Mouse (Mus musculus): ENCODE measurements around the gene Phf24.

Gene Phf24

DNA sequence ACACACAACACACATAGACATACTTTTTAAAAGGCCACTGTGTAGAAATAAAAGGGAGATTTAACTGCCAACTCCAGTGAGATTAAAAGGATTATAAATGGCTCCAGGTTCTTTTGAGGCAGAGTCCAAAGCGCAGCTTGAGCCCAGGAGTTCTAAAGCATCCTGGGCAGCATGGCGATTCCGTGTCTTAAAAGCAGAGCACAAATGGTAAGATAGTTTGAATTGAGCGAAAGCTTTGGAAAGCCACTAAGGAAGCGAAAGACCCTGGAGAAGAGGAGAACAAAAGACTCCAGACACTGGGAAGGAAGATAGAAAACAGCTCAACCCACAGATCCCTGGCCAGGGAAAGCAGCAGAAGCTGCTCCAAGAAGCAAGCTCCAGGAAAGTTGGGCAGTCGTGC is 11.5 kb upstream of the Phf24 start:
- no peak for DNase-seq (ENCODE audit: extremely low read depth, insufficient read length, low spot score)

DNA sequence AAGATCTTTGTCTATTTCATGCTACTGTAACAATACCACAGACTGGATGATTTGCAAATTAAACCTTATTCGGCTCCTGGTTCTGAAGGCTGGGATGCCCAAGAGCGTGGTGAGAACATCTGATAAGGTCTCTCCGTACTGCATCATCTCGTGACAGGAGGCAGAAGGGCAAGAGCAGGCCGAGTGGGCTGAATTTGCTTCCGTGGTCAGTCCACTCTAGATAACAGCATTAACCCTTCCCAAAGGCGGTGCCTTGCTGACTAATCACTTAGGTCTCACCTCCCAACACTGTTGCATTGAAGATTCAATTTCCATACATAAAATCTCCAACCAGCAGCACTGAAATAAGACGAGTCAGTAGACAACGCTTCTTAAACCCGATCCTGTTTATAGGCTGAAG is 3.1 kb upstream of the Phf24 start:
- DNase-seq (ENCODE audit: extremely low read depth, insufficient read length, low spot score) = no peak

DNA sequence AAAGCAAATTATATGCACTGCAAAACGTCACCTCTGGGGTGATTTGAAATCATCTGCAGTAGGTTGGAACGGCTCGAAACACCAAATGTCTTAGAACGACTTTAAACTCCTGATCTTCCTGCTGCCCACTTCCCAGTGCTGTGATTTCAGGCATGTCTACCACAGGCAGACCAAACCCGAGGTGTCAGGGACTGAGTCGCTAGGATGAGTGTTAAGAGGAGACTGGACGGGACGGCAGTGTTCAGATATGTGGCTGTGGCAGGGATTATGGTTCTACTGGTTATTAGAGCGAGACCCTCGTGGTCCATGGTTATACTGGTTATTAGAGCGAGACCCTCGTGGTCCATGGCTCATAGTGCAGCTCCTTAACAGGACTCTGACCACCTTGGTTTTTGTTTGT is 1.1 kb upstream of the Phf24 start:
- DNase-seq (ENCODE audit: extremely low read depth, insufficient read length, low spot score) = no peak

DNA sequence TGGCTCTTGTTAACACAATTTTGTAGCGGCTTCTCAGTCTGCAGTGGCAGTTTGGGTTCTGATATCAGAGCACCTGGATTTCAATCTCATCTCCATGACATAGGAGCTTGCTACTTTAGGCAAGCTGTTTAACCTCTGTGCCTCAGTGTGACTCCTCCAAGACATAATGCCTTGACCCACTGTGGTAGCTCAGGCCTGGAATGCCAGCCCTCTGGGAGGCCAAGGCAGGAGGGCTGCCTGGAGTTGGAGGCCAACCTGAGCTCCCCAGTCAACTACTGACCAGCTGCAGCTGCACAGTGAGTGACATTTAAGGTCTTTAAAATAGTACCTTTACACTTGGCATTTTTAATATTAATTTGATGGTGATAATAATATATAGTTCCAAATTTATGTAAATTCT is 494 bp upstream of the Phf24 start:
- no peak for DNase-seq (ENCODE audit: extremely low read depth, insufficient read length, low spot score)

DNA sequence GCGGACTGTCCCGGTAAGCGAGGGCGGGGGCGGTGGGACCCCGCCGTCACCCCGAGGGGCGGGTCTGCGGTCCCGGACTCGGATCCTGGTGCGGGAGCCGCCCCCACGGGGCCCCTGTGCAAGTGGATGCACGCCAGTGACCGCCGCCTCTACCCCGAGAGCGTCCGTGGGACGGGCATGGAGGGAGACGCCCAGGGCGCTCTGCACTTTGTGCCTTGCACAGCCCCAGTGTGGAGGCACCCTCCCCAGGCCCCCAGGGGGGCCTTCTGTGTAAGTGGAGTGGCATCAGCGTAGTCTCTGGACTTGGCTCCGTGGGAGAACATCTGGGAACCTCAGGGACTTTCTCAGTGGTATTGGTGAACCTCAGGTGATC is 928 bp downstream of the Phf24 start:
- DNase-seq (ENCODE audit: extremely low read depth, insufficient read length, low spot score) = no peak

DNA sequence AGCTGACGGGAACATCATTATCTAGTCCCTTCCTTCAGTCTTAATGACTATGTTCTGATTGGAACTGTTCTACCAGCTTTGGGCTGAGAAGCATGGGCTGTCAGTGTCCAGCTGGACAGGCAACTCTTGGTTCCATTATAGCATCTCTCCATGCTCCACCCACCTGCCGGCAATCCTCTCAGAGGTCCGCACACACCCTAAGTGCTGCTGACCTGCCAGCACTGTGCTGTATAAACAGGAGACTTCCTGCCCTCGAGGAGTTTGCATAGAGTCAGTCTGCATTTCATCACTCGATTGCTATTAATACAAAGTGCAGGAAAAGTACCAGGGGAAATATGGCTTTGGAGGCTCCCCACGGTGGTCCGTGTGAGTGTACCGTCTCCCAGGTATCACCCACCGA is 4.3 kb downstream of the Phf24 start:
- DNase-seq (ENCODE audit: extremely low read depth, insufficient read length, low spot score) = no peak

DNA sequence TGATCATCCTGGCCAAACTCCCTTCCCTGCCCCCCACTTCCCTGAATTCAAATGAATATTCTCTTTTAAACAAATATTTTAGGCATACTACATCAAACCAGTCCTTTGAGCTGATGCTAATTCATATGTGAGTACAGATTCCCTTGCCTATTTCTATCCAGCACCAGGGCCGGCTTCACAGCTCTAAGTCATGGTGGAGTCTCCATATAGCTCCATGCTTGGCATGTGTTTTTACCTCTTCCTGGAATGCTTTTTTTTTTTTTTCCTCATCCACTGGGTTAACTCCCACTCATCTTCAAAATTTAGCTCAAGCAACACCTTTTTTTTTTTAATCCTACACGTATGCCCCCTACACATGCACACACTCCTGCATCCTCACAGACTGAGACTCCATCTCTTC is 5.1 kb downstream of the Phf24 start:
- no peak for DNase-seq (ENCODE audit: extremely low read depth, insufficient read length, low spot score)

DNA sequence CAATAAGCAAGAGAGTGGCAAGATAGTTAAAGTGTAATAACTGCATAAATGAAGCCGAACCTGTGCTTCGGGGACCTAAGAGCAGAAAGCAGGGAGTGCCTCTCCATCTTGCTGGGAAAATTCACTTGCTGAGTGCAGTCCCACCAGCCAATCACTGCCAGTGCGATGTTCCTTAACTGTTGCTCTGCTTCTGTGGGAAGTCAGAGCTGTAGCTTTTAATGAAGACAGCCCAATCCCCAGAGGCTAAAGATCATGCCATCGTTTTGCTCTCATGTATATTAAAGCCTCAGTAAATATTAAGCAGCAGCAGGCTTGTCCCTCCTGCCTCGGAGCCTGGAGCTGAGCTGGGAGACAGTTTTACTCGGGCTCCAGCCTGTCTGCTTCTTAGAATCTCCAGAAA is 5.6 kb downstream of the Phf24 start:
- DNase-seq (ENCODE audit: extremely low read depth, insufficient read length, low spot score) = no peak

DNA sequence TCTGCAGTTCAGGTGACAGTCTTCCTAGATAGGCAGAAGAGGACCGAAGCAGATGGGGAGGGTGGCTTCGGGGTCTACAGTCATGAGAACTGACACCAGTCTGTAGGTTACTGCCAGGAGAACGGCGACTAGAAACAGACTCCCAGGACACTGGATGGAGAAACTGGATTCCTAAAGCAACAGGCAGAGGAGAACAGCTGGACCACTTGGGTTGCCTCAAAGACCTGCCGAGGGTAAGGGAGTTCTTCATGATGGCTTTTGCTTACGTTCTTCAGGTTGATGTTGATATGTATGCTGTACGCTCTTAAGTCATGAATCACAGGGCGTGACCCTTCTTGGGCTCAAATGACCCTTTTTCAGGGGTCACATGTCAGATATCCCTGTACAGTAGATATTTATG is 6.0 kb downstream of the Phf24 start:
- DNase-seq (ENCODE audit: extremely low read depth, insufficient read length, low spot score) = no peak

DNA sequence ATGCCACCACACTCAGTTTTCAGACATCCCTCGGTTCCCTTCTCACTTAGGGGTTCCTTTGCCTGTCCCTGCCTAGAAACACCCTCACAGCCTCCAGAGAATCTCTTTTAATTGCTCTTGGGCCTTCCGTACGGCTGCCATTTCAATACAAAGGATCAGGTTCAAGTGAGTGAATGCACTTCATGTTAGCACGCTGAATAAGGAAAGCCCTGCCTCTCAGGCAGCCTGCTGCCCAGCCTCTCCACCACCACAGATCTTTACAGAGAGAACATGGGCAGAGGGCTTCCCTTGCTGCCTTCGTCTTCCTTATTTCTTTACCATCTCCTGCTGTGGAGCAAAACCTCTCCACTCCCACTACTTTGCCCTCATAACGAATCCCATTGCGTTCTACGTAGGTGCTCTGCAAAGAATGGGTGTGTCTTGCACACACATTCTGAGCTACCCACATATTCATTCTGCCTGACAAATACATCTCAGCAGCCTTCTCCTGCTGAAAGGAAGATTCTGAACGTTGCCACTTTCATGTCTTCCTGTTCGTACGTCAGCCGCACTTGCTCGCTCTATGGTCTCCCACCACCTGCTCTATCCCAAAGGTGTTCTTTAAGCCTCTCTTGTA is 7.7 kb downstream of the Phf24 start:
- DNase-seq (ENCODE audit: extremely low read depth, insufficient read length, low spot score) = no peak

DNA sequence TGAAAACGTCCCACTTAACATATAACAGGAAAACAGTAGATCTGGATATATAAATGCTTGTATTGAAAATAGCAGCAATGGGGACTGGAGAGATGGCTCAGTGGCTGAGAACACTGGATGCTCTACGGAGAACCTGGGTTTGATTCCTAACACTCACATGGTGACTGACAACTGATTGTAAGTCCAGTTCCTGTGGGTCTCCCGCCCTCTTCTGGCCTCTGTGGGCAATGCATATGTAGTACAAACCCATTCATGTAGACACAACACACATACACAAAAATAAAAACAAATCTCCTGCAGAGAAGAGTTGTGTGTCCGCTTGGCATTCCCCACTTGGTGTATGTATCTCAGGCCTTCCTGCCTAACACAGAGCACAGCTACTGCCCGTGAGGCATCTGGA is 11.7 kb downstream of the Phf24 start:
- no peak for DNase-seq (ENCODE audit: extremely low read depth, insufficient read length, low spot score)

DNA sequence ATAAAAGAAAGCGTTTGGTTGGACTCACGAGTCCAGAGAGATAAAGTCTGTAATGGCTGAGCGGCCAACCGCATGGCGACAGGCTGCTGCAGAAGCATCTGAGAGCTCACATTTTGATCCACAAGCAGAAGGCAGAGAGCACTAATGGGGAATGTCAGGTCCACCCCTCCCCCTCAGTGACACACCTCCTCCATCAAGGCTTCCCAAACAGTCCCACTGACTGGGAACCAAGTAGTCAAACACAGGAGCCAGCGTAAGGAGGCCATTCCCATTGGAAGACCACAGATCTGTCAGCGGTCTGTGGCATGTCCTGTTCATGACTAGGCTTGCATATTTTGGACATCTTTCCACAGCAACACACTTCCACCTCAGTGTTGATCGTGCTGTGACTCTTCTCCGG is 12.5 kb downstream of the Phf24 start:
- no peak for DNase-seq (ENCODE audit: extremely low read depth, insufficient read length, low spot score)

DNA sequence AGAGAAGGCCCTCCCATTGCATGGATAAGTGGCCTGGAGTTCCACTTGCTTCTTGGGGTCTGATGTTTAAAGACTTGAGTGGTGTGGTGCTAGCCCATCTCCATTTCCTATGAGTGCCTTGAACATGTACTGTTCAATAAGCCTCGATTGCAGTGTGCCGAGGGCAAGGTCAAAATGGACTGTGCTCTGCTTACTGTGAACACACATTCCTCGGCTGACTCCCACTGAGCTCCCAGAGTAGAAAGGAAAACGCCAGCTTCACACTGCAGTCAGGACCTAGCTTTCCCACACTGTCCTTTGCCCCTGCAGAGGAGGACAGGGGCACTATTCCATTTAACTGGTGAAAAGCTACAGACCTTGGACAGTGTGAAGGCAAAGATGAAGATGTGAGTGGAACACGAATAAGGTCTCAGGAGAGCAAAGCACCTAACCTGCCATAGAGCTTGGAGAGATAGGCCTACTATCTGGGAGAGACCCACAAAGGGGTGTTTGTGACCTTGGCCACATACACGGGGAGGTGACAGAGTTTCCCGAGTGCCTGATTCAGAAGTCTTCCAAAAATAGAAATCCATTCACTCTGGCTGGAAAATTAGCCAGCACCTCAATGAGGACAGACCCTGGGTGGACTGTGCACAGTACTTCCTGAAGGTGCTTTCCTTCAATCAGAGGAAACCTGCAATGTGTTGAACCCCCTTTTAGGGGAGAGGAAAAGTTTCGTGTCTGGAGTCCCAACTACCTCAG is 15.9 kb downstream of the Phf24 start:
- DNase-seq (ENCODE audit: extremely low read depth, insufficient read length, low spot score) = no peak

DNA sequence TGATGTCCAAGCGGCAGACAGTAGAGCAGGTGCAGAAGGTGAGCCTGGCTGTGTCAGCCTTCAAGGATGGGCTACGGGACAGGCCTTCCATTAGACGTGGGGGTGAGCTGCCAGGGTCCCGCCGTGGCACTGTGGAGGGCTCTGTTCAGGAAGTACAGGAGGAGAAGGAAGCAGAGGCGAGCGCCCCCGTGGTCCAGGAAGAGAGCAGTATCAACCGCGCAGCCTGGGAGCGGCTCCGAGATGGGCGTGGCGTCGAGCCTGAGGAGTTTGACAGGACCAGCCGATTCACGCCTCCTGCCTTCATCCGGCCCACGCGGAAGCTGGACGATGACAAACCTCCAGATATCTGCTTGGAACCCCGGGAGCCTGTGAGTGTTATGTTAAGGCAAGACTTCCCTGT is 17.2 kb downstream of the Phf24 start:
- no peak for DNase-seq (ENCODE audit: extremely low read depth, insufficient read length, low spot score)

DNA sequence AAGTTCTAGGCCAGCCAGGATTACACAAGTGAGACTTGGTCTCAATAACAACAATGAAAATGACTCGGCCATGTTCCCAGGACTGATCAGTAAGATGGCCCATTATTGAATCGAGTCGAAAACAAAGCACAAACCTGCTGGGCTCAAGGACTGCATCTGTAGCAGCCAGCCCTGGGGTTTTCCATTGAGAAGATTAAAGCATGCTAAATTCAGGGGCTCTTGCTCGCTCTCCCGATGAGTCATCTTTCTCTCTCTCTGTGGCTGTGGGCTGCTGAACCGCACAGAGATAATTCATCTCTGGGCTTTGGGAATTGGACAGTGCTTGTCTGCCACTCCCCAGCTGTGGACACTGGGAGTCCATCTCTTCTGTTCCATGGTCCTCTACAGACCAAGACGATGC is 24.9 kb downstream of the Phf24 start:
- no peak for DNase-seq (ENCODE audit: extremely low read depth, insufficient read length, low spot score)

DNA sequence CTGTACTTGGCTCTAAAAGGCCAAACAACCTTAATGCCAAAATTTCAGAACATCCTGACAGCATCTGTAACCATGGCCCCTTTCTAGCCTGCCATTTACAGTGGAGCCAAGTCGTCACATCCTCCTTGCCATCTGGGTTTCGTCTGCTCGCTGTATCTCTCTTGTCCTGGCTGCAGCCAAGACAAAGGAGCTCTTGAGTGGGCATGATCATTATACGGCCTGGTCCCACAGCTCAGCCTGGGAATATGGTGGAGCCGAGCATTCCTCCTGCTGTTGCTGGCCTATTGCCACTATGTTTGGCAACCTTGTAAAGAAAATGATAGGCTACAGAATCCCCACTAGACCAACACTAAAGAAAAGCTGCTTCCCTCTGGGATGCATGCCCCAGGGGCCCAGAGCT is 26.9 kb downstream of the Phf24 start:
- DNase-seq (ENCODE audit: extremely low read depth, insufficient read length, low spot score) = no peak

DNA sequence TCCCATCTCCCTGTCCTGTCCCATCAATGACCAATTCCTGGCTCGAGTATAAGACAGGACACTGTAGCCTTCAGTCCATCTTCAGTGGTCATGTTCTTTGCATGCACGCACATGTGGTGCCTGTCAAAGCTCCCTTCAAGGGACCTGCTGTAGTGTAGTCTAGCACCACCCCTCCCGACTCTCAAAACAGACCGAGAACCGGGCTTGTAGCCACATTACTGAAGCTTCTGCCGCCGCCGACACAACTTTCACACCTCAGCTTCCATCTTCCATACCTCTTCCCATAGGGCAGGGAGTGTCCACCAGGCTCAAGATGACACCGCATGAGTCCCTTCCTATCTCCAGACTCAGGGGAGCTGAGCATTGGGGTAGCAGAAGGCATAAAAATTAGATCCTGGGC is 27.7 kb downstream of the Phf24 start:
- DNase-seq (ENCODE audit: extremely low read depth, insufficient read length, low spot score) = no peak

DNA sequence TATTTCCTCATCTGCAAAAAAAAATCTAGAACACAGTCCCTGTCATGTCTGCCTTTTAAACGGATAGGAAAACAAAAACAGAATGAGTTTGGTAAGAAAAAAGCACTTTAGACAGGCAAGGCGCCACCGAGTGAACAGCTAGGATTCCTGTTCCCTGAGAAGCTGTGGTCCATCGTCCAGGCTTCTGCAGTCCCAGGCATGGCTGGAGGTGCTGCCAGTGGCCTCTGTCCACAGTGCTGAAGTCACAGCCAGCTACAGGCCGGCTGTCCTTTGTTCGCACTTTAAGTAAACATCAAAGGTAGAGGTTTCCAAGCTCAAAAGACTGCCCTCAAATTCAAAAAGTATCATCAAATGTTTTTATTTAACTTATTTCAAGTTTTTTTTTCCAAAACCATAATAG is 28.6 kb downstream of the Phf24 start:
- DNase-seq (ENCODE audit: extremely low read depth, insufficient read length, low spot score) = peak; percentile 37

DNA sequence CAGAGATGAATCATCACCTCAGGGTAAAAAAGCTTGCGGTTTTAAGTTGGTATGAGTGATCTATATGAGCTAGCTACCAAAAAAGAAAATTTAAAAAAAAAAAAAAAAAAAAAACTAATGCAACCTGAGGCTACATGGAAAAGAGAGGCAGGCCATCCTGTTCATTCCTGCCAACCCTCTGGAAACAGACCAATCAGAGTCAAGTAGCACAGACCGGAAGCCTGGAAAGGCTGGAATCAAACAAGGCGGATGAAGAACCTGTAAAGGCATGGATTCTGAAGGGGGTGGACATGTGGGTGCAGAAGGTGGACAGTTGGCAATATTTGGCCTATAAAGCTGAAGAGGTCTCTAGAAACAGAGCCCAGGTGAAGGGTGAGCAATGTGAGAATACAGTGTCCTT is 29.0 kb downstream of the Phf24 start:
- DNase-seq (ENCODE audit: extremely low read depth, insufficient read length, low spot score) = no peak

DNA sequence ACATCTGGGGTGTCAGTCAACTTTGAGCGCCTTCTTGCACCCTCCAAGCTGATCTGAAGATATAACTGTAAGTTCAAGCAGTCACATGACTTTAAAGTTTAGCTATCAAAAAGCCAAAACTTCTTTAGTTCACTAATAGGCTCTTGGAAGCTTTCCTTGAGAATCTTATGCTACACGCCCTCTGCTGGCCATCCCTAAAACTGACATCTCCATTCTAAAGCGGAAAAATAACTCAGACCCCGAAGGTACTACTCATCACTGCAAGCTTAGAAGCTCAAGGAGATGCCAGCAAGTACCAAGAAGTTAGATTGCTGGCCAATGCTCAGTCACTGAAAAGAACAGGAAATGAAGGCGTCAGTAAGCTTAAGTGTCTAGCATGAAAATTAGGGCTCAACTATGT is 29.5 kb downstream of the Phf24 start:
- no peak for DNase-seq (ENCODE audit: extremely low read depth, insufficient read length, low spot score)

DNA sequence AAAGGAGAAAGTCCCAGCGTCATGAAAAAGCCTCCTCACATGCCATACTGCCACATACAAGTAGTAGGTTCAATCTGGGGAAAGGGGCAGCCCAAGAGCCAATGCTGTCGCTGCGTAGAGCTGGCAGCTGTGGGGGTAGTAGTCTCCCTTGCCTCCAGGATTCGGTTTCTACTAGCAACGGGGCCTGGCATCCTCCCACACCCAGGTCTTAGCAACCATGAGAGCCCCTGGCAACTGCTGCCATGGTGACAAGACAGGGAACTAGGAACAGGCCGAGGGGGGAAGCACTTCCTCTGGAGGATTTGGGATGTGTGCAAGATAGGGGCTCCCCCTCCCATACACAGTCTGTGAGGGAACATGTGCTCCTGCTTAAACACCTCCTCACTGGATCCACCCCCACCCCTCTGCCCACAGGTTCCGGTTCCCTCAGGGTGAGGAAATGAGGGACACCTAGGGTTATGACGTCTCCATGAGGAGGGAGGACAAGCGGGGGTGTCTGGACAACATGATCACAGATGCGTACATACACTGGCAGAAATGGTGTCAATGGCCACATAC is 30.4 kb downstream of the Phf24 start:
- DNase-seq (ENCODE audit: extremely low read depth, insufficient read length, low spot score) = no peak

DNA sequence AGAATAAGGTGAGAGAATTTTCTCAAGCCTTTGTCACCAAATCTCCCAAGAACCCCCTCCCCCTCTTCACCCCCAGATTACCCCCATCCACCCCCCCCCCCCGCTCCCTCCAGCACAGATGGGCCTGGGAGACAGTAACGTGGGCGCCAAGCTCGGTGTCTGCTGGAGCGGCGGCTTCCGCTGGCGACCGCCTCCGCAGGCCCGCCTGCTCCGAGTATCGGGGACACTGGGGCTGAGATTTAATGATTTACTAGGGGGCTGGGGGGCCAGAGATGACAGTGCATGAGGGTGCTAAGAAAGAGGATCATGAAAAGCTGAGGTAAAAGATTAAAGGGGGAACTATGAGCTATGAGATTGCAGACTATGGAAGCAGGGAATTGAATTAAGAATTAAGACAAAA is 32.1 kb downstream of the Phf24 start:
- no peak for DNase-seq (ENCODE audit: extremely low read depth, insufficient read length, low spot score)

Data from 3134 (cell line).